Mouse (Mus musculus): ENCODE measurements around the gene Abtb1.

DNA sequence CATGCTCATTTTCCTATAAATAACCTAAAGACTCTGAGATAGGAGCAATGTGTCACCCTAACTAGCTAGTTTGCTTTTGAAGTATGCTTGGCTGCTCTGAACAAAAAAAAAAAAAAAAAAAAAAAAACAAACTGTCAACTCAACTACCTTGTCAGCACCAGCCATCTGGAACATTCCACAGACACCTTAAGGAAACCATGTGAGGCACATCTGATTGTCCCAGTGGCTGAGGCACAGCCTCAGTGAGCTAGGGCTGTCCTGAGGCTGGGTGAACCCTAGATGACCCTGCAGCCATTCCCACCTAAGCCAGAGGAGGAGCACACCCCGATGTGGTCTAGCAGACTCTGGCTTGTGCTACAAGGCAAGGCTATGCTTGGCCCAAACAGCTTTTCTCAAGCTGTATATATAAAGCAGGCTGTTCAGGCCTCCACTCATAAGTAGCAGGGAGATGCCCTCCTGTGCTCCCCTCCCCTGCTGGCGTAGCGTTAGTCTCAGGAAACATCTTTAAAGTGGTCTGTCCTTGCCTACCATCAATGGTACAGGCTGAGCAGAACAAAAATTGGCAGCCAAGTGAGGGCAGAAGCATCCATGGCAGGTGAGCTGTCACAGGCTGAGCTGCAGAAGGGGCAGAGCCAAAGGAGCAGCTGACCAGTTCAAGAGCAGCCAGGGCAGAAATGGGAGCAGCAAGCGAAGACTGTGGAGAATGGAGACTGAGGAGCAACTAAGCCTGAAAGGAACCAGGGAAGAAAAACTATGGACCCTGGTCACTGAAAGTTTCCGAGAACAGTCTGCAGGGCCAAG lies 8.2 kb downstream of the Abtb1 start:
- TF ChIP-seq POLR2A (IDR thresholded peaks at IDR 0.05; ENCODE audit: insufficient read length, low read depth) (no peak), USF1 (IDR thresholded peaks at IDR 0.05; ENCODE audit: low read depth) (no peak), MYOG (IDR thresholded peaks at IDR 0.05; ENCODE audit: control insufficient read depth in 1 of 3, insufficient read depth in 1 of 3, insufficient read length in 2 of 3, low read depth in 2 of 3) (no peak)
